ENCODE assay signal across 13 mouse cellular contexts in genomic region chr6:50988561-50988960, GRCm38 (mm10).
"Had no signal": no experiment of that assay in that cellular context is flagged by ENCODE, and none has a peak within 500 bp of the region (broad histone marks: within the 10 kb centered on the region; RNA-seq: fewer than 3 reads in every experiment).

No protein-coding gene starts in this region.

- H3K4me2 ChIP-seq: limb, embryonic 13.5 days; liver, embryonic 13.5 days; lung, embryonic 14.5 days; midbrain, embryonic 13.5 days had no signal

- H3K27me3 ChIP-seq: liver, embryonic 13.5 days; midbrain, embryonic 13.5 days had no signal

- H3K9ac ChIP-seq: limb, embryonic 13.5 days; liver, embryonic 13.5 days; lung, embryonic 14.5 days; midbrain, embryonic 13.5 days had no signal

- H3K9me3 ChIP-seq: limb, embryonic 13.5 days; liver, embryonic 13.5 days; midbrain, embryonic 13.5 days had no signal

- H3K4me3 ChIP-seq: limb, embryonic 13.5 days; liver, embryonic 13.5 days; midbrain, embryonic 13.5 days had no signal

- H3K4me1 ChIP-seq: liver, embryonic 13.5 days had no signal

- H3K36me3 ChIP-seq: limb, embryonic 13.5 days; liver, embryonic 13.5 days; midbrain, embryonic 13.5 days had no signal

- H3K27ac ChIP-seq: limb, embryonic 13.5 days; liver, embryonic 13.5 days; macrophage; midbrain, embryonic 13.5 days had no signal

- DNase-seq: kidney, adult 9 months; kidney, postnatal 14 days; kidney, postnatal 4 days; left cerebral cortex, postnatal 4 days; liver; liver, embryonic 13.5 days; lung, embryonic 14.5 days; thymus, adult 18-20 months; thymus, postnatal 36 days had no signal

- ATAC-seq: lung, postnatal 0 days; midbrain, embryonic 13.5 days had no signal
